ENCODE assay signal across 9 mouse cellular contexts in genomic region chr19:14777198-14777597, GRCm38 (mm10).
DNase-seq lines count a peak whose midpoint lies in the region; ATAC-seq lines count a peak whose summit lies in the region.
"Had no signal": no experiment of that assay in that cellular context is flagged by ENCODE, and none has a peak within 500 bp of the region (broad histone marks: within the 10 kb centered on the region; RNA-seq: fewer than 3 reads in every experiment).

No protein-coding gene starts in this region.

- peak; percentile 90 for ATAC-seq in hindbrain, embryonic 12.5 days (ENCODE audit: low FRiP score)
- no peak for ATAC-seq in limb, embryonic 12.5 days (ENCODE audit: insufficient number of reproducible peaks, insufficient read depth, low FRiP score, low TSS enrichment, low read depth)

- no peaks in the 10 kb centered on the region for H3K9me3 ChIP-seq in hindbrain, embryonic 12.5 days (replicated peaks)
- H3K9me3 ChIP-seq in limb, embryonic 12.5 days: peaks cover 4% of the 10 kb centered on the region; the same call in 1 of the 2 replicates
- H3K9me3 ChIP-seq in heart, embryonic 10.5 days: no peaks in the 10 kb centered on the region
- H3K9me3 ChIP-seq: G1E had no signal

- H3K4me3 ChIP-seq in hindbrain, embryonic 12.5 days: no peak overlapping the region
- 0 out of 2 replicates have a peak overlapping the region, but pooled peaks have one; percentile 2 for H3K4me3 ChIP-seq in limb, embryonic 12.5 days (replicated peaks)
- no peak overlapping the region for H3K4me3 ChIP-seq in heart, embryonic 10.5 days

- H3K4me1 ChIP-seq in hindbrain, embryonic 12.5 days: 0 out of 2 replicates have a peak, but pooled peaks cover 10% of the 10 kb centered on the region
- H3K4me1 ChIP-seq in limb, embryonic 12.5 days (replicated peaks): 0 out of 2 replicates have a peak, but pooled peaks cover 4% of the 10 kb centered on the region
- H3K4me1 ChIP-seq in heart, embryonic 10.5 days: 0 out of 2 replicates have a peak, but pooled peaks cover 6% of the 10 kb centered on the region

- H3K27ac ChIP-seq in hindbrain, embryonic 12.5 days: no peak overlapping the region
- H3K27ac ChIP-seq in limb, embryonic 12.5 days: no peak overlapping the region
- H3K27ac ChIP-seq in heart, embryonic 10.5 days: no peak overlapping the region

- H3K4me2 ChIP-seq in hindbrain, embryonic 12.5 days (replicated peaks): peak overlapping the region; percentile 39
- H3K4me2 ChIP-seq in limb, embryonic 12.5 days: peak overlapping the region; percentile 42

- peaks cover 3% of the 10 kb centered on the region; the same call in 1 of the 2 replicates for H3K27me3 ChIP-seq in hindbrain, embryonic 12.5 days
- peaks cover 4% of the 10 kb centered on the region; the same call in 1 of the 2 replicates for H3K27me3 ChIP-seq in limb, embryonic 12.5 days
- H3K27me3 ChIP-seq in heart, embryonic 10.5 days (ENCODE audit: insufficient read depth, poor library complexity, severe bottlenecking): peaks cover 27% of the 10 kb centered on the region

- DNase-seq in right cerebral cortex, adult 18-20 months: peak; percentile 37
- DNase-seq in right cerebral cortex, postnatal 14 days: no peak
- peak; percentile 39 for DNase-seq in right cerebral cortex, postnatal 4 days
- DNase-seq in thymus, postnatal 14 days: no peak
- no peak for DNase-seq in heart, embryonic 10.5 days (ENCODE audit: low spot score)
- no peak for DNase-seq in kidney, adult 8-10 months

- no peaks in the 10 kb centered on the region for H3K36me3 ChIP-seq in hindbrain, embryonic 12.5 days
- no peaks in the 10 kb centered on the region for H3K36me3 ChIP-seq in limb, embryonic 12.5 days
- no peaks in the 10 kb centered on the region for H3K36me3 ChIP-seq in heart, embryonic 10.5 days
- H3K36me3 ChIP-seq: G1E had no signal

- 2% methylated on average over 10 of the region's 10 CpGs for WGBS in hindbrain, embryonic 12.5 days
- 2% methylated on average over 10 of the region's 10 CpGs for WGBS in limb, embryonic 12.5 days
- WGBS in heart, embryonic 10.5 days: 4% methylated on average over 10 of the region's 10 CpGs

- no peak overlapping the region for H3K9ac ChIP-seq in hindbrain, embryonic 12.5 days
- no peak overlapping the region for H3K9ac ChIP-seq in limb, embryonic 12.5 days (replicated peaks)

Comparison
In these comparisons a context has a peak if more than half of its experiments do, and no peak if none do; other contexts are left out.
1. DNase-seq: peak in right cerebral cortex, adult 18-20 months (single experiment) and right cerebral cortex, postnatal 4 days (single experiment); none in right cerebral cortex, postnatal 14 days (single experiment), thymus, postnatal 14 days (single experiment), heart, embryonic 10.5 days (single experiment) and kidney, adult 8-10 months (0 of 2).